Mouse (Mus musculus): ENCODE results near the gene Slc1a2.

GRCm38 (mm10) chr2:102620744-102621429, 37.6 kb upstream of the Slc1a2 start:
- no peak for TF ChIP-seq CTCF (IDR thresholded peaks at IDR 0.05; ENCODE audit: control insufficient read depth, insufficient read depth, insufficient read length)
- no peak for TF ChIP-seq USF1 (IDR thresholded peaks at IDR 0.05; ENCODE audit: low read depth)
- no peak for TF ChIP-seq CEBPB (IDR thresholded peaks at IDR 0.05; ENCODE audit: low read depth)
- no peak for TF ChIP-seq MAX (IDR thresholded peaks at IDR 0.05)
